Mouse (Mus musculus) embryo, embryonic 11.5 days (tissue): ENCODE measurements at regions not wholly inside any gene's neighbourhood (a gene's known extent, or its start where the extent isn't known, plus 50 kb on each side); places are given as distances from the start of the nearest gene placed in this dataset.
"Not testable (repeated sequence)": the region's sequence is repeated elsewhere in the genome, so short reads cannot be mapped to it uniquely, and the experiment has no call there.

Experiments
- DNase-seq: peaks from one replicate; pipeline ENCODE4 v3.0.0-alpha.2; 2012; ENCODE audit warnings: low read depth, low spot score

DNA sequence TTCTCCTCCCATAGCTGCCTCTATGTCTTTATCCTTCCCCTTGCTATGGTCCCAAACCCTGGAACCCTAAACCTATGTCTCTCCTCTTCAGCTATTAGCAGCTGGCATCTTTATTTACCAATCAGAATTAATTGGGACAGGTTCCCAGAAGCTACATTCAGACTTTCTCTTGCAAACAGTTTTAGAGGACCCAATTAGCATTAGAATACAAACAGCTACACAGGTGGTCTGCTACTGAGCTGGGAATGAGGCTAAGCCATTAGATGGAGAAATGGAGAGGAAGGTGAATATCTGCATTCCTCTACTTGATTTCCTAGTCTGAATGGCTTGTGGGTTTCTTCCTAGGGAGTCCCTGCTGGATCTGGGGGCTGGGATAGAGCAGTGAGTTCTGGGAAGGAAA lies 611.9 kb downstream of the A830018L16Rik start:
- no peak for DNase-seq

DNA sequence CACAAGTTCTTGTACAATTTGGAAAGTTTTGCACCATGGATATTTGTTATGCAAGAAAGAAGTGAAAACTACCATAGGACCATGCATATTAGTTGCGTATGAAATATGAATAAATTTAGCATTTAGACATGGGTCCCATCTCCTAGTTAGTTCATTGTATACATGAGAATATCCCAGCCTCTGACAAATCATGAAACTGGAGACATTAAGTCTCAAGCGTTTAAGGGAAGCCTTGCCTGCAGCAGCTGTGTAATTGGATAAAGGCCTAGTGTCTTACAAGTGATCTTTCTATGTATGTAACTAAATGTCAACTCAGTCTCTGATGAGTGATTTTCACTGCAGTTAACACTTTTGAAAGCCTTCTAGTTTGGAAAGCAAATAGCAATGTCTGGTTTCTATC lies 613.5 kb downstream of the A830018L16Rik start:
- no peak for DNase-seq

DNA sequence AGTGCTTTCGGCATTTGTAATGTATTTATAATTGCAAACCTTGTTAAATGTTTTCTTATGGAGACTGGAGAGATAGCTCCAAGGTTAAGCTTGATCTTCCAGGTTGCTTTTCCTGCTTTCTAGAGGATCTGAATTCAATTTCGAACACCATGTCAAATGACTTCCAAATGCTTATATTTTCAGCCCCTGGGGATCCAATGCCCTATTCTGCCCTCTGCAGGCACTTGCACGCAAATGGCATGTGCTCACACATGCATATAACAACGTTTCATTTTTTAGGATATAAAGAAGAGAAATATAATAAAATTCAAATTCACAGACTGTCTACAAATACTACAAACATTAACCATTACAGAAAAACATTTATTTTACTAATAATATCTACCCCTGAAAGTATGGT lies 614.2 kb downstream of the A830018L16Rik start:
- no peak for DNase-seq

DNA sequence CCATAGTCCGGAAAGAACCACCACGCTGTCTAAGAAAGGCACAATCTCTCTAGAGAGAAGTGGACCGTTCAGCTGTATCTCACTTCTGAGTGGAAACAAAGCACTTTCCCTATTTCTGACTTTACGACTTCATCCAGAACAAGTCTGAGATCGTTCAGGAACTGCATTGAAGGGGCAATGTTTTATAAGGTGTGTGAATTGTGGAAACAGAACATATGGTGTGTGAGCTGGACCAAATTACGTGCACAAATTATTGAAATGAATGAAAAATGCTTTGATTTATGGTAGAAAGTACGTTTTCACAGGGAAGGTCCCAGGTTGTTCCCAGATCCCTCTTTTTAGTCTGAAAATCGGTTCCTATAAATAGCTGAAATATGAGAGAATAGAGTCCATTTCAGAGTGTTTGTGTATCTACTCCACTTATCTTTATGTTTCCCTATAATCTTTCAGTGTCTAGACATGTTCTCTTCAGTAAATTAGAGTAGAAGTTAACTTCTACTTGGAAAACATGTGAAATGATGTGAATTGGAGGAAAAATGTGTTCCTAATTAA lies 638.1 kb downstream of the A830018L16Rik start:
- no peak for DNase-seq

DNA sequence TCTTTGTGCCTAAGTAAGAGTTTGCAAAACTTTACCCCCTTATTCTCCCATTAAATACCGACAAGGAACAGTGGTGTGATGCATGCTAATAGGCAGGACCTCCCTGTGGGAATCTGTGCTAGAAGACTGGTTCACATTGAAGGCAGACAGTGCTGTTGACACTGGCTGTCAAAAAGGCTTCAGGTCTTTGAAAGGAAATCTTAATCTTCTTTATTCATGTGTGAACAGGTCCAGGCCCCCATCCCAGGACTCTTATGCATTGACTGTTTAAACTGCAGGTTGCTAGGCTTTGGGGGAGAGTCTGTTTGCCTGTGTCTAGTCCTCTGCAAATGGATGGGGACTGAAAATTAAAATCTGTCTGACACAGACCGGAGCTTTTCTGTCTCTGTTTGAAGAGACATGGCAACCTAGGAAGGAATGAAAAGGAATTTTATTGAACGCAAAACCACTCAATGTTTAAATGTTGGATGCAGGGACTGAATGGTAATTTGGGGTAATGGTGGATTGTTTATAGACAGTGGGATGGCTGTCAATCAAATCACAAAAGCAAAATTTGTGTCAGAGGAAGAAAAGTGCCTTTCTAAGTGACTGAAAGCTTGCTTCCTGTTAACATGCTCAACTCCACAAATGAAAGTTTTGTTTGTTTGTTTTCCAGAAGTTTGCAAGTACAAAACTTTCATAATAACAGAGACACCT lies 642.1 kb downstream of the A830018L16Rik start:
- no peak for DNase-seq

DNA sequence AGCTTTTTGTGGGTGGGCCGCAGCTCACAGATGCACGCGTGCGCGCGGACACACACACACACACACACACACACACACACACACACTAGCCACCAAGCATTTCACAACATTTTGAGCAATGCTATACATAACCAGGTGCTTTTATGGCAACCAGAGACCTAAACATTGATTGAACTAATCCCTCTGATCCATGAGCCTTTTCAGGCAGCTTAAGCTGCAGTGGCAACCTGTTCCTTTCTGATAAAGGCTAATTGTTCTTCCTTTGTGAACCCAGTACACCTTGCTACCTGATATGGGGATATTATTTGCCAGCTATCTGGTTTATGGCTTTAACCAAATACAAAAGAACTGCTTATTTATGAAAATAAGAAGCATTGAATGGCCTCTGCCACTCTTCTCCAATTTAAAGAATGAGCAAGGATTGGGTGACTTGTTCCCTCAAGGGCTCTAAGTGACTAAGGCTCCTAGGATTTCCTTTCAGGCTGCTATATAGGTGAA lies 651.2 kb downstream of the A830018L16Rik start:
- DNase-seq = no peak

DNA sequence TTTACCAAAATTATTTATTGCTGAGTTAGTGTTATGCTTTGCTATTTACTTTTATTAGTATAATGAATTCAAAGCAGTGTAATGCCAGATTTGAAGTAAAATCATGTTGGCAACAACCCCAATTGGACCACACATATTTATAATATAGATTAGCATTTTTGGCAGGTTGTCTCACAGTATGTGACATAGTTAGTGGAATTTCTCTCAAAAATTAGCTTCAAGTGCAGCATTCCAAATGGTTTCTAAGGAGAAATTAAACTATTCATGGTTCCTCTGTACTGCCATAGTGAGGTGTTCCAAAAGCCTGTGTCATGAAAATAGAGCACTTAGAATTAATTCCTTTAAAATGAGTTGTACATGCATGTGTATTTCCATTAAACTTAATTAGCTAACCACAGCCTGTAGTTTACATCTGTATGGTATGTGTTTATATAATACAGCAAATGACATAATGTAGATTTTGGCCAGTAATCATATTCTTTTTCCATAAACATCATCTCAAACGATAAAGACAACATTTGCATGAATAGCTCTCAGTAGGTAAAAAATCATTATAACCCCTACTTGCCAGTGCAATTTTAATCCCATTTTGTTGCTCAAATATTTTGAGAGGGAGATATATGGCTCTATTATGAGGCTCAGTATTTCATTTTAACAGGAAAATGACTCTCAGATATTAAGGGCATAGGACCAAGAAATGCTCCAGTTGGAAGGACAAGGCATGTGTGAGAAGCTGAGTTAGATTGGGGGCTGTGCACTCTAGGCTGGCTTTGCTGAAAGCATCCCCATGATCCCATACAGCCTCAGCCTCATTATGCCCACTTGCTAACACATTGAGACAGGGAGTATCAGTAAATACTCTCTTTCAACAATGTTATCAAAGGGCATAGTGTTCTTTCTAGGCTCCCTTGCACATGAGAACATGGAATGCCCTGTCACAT lies 678.9 kb downstream of the A830018L16Rik start:
- DNase-seq = no peak

DNA sequence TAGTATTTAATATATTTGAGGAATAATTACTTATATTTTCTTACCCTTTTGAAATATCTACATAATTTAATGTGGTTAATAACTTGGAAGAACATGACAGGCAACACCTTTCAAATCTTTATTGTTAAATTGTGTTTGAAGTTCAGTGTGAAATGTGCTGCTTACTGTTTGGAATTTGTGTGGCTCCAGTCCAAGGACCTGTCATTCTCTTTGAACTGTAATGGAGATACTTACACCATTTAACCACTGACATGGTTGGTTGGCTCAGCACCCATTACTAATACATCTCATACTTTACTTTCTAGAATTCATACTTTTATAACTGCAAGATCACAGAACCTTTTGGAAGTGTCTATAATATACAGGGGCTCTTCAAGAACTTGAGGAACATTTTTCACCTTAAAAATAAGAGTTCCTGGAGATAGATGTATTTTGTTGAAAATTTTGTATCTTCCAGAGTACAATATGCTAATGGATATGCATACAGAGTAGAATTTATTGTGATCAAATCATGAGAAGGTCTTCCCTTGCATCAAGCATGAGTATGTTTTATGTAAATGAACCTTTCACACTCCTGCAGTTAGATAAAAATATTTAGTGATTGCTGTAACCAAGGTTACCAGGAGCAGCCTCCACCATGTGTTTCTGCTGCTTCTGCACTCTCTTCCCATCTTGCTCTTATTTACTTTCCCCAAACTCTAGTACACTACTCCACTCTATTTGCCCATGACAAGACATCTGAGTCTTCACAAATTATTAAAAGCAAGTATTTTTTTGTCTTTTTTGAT lies 701.3 kb downstream of the A830018L16Rik start:
- no peak for DNase-seq

DNA sequence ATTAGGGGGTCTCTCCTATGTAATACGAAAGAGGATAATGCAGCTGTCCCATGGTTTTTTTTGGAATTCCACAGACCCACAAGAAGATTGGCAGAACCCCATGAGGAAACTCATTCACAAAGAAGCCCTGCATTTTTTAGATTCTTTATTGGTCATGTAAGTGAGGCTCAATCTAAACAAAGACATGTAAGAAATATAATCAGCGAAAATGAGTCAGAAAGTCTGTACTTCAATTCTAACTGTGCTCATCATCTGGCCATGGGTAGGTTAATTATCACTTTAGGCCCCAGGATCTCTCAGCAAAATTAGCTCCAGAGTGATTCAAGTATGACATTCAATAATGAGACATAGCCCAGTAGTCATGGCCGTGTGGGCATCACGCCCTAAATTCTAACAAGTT lies 703.2 kb downstream of the A830018L16Rik start:
- DNase-seq = no peak

DNA sequence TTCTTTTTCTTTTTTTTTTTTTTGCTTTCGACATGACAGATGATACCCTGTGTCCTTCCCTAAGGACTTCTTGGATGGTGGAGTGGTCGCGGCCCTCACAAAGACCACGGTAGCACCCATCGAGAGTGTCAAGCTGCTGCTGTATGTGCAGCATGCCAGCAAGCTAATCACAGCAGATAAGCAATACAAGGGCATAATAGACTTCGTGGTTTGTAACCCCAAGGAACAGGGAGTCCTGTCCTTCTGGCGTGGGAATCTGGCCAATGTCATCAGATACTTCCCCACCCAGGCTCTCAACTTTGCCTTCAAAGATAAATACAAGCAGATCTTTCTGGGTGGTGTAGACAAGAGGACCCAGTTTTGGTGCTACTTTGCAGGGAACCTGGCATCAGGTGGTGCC lies 707.0 kb downstream of the A830018L16Rik start:
- no peak for DNase-seq

DNA sequence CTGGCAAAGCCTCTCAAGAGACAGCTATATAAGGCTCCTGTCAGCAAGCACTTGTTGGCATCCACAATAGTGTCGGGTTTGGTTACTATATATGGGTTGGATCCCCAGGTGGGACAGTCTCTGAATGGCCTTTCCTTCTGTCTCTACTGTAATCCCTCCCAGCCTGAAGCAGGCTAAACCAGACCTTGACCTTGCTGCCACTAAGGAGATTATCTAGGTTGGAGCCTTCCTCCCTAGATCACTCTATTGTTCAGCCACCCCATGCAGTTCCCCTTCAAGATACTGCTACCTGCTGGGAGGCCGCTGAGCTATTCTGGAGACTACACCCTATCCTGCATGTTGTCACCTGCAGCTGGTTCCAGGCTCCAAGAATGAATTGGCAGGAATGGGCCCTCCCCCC lies 712.7 kb downstream of the A830018L16Rik start:
- not testable (repeated sequence) for DNase-seq

DNA sequence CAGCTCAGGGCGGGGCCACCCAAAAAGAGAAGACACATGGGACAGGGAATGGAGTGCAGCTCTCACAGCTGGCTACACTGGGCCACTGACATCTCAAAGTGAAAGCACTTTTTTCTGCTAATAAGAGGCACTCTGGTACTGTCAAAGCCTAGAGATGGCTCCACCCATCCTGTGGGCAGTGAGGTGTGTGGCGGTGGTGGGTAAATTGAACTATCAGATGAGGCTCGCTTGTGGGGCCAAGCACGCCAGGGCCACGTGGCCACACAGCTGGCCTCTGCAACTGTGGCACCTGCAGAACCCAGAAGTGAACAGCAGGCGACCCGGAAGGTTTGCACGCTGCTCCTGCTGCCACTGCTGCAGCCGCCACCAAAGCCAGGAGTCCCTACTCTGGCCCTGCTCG lies 756.6 kb downstream of the A830018L16Rik start:
- no peak for DNase-seq

DNA sequence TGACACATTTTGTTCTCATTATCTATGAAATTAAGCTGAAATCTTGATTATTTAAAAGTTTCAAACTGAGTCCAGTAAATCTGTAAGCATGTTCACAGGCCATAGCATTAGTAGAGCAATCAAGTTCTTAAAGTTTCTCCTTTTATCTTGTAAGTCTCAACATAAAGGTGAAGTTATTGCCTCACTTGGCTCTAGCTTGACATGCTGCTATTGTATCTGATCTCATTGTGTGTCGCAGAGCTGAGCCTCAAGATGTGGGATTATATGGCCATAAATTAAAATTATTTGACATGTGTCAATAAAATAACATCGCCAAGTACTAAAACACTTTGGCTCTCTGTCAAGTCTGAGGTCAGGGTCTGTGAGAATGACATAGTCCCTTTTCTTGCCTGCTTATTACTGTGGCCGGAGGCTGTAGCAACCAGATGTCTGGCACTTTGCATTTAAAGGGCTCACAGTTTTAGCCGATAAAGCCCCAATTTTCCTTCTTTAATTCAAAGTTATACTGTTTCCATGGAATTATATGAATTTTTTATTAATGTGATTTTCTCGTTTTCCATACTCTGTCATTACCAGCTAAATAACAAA lies 775.8 kb downstream of the A830018L16Rik start:
- no peak for DNase-seq

DNA sequence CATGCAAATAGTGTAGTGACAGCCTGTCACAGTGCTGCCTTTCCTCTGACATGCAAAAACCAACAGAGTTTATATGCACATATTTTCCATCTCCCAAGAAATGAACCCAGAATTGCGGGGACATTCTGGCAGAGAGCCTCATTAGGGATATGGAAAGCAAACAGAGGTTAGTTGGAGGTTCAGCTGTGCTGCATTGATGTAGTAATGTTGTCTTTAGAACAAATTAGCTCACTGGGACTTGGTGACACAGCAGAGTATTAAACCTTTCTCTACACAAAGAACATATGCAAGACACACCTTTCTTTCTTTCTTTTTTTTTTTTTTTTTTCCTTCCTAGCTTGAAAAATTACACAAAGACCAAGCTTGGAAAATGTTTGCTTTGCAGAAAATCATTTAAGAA lies 778.7 kb downstream of the A830018L16Rik start:
- no peak for DNase-seq

DNA sequence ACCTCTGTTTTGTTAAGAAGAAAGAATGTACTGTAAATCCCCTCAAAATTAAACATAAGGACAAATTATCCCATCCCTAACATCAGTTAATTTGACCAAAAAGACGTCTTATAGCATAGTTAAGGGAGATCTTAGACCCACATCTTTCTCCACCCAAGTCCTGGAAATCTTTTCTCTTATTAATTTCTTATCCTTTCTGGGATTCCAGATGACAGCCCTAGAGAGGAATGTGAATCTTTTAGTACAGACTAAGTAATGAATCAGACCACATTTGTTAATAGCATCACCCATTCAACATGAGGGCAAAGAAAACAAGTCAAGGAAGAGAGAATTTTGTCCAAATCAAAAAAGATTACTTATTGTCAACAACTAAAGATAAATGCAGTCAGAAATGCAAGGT lies 817.2 kb downstream of the A830018L16Rik start:
- no peak for DNase-seq

DNA sequence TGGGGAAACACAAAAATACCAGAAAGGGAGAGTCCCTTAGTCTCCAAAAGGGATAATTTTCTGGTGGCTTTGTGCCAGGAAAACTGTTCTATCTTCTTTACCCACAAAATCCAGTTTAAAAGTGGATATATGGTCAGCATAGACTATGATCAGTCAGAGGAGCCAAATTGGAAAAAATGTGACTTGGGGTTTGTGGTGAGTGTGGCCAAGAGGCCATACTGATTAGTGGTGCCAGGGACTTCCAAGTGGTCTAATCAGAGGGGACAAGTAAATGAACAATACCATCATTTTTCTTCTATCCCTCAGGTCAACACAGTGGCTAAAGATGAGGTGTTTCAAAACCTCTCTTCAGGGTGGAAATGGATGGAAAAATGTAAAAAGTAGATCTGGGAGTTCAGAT lies 828.2 kb downstream of the A830018L16Rik start:
- DNase-seq = no peak

DNA sequence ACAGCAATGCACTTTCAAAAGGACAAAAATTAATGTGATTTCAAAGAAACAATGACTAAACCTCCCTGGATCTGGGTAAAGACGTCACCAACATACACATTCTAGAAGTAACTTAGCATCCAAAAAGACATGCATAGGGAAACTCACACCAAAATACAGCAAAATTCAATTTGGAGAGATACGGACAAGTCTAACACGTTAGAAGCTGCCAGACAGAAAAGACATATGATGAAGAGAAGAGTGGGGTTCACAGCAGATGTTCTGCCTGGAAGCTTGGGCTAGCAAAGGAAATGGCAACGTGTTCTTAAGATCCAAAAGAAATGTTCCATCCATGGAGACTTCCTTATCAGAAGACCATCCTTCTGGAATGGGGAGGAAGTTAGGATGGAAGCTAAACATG lies 868.6 kb downstream of the A830018L16Rik start:
- no peak for DNase-seq

DNA sequence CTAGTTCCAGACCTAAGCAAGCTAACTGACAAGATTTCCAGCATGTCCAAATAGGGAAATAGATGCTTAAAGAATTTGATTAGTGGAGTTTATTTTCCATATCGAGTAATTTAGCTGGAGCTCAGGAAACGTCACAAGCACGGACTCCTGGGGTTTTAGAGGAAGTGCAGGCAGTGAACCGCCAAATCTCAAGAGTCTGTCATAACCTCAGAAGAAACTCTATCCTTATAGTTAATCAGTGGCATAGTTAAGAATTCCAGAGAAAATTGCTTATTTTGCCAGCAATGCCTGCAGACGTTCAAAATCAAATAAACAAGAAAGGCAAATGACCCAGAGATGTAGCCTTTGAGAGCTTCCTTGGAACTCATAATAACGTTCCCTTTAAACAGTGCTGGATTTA lies 871.6 kb downstream of the A830018L16Rik start:
- DNase-seq = no peak

DNA sequence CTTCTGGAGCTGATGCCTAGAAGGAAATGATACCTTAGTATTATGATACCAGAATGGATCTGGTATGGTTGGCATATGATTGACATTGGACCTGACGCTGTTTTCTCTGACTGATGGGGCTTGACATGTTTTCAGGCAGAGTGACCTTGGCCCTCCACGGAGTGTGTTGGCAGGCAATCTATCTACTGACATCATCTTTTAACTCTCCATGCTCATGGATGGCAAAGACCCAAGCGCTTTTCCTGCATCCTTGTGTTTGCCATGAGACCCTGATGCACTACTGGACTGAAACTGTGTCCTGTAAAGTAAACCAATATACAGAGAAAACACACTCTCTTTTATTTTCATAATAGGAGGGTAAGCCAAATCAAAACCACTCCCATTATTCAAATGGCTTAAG lies 872.1 kb downstream of the A830018L16Rik start:
- no peak for DNase-seq

DNA sequence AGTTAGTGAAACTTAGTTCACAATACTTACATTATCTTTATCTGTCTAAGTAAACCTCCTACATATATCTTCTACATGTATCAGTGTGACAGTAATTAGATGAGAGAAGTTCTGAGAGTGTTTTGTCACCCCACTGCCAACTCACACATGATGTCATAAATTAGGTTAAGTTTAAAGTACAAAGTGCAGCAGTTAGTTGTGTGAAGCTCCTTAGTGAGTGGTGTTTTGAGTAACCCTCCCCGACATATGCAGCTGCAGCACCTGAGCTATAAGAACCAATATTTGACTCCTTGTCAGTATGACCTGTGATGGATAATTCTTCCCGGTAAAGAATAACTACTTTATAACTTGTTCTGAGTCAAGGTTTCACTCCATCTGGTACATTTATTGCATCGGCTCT lies 874.6 kb downstream of the A830018L16Rik start:
- DNase-seq = no peak

DNA sequence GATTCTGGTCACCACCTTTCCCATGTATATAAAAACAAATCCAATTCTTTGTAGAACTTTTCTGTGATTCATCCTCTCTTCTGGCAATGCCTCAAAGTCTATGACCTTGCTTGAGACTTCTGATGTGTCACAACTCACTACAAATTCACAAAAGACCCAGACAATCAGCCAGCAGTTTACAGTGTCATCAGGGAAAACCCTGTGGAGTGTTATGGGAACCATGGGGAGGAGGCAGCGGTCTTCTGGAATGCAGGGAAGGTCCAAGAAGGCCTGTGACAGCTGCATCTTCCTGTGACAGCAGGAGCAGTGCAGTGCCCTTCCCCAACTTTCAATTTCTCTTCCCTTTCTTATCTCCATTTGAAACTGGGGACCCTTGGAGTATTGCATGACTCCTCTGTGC lies 877.9 kb downstream of the A830018L16Rik start:
- DNase-seq = no peak
